Mouse (Mus musculus) lung, embryonic 16.5 days (tissue): ENCODE measurements at regions not wholly inside any gene's neighbourhood (a gene's known extent, or its start where the extent isn't known, plus 50 kb on each side); places are given as distances from the start of the nearest gene placed in this dataset.

Experiments
- ATAC-seq: fragments of 200-750 bp; cut with Nextera tagmentation; 2 replicates; pipeline ENCODE4 v1.8.0; 2017; ENCODE audit warnings: low read depth, mild to moderate bottlenecking, moderate library complexity
- H3K27ac ChIP-seq: fragments of 300-500 bp; sonication (generic); 2 replicates; pipeline ENCODE4 v1.5.1; 2014; ENCODE audit warnings: mild to moderate bottlenecking, control low read depth, low read length
- H3K27me3 ChIP-seq: fragments of 300-500 bp; sonication (generic); 2 replicates; pipeline ENCODE4 v1.6.1; 2014; ENCODE audit warnings: low read depth, low read length, mixed read lengths; ENCODE audit not compliant: control insufficient read depth, insufficient read depth
- H3K36me3 ChIP-seq: fragments of 300-500 bp; sonication (generic); 2 replicates; pipeline ENCODE4 v1.6.1; 2014; ENCODE audit warnings: low read length; ENCODE audit not compliant: control insufficient read depth, insufficient read depth
- H3K4me1 ChIP-seq: fragments of 300-500 bp; sonication (generic); replicated peaks from 2 replicates; pipeline ENCODE4 v1.6.1; 2014; ENCODE audit warnings: low read length, mixed read lengths; ENCODE audit not compliant: control insufficient read depth, insufficient read depth
- H3K4me2 ChIP-seq: fragments of 300-500 bp; sonication (generic); 2 replicates; pipeline ENCODE4 v1.6.1; 2014; ENCODE audit warnings: low read depth, low read length, control low read depth
- H3K4me3 ChIP-seq: fragments of 300-500 bp; sonication (generic); 2 replicates; pipeline ENCODE4 v1.5.1; 2014; ENCODE audit warnings: mild to moderate bottlenecking, low read length, control low read depth
- H3K9ac ChIP-seq: fragments of 300-500 bp; sonication (generic); 2 replicates; pipeline ENCODE4 v1.6.1; 2014; ENCODE audit warnings: low read length, control low read depth
- H3K9me3 ChIP-seq: fragments of 300-500 bp; sonication (generic); 2 replicates; pipeline ENCODE4 v1.6.1; 2016; ENCODE audit warnings: low read length; ENCODE audit not compliant: control insufficient read depth
- WGBS: fragments of 180-500 bp; shearing (Covaris S2); extraction: QIAGEN DNeasy Blood & Tissue Kit; methylation state at CpG from one replicate; pipeline ENCODE4 v1.1.7; 2014; 5-methylcytosine and 5-hydroxymethylcytosine counted together

GRCm38 (mm10) chr19:23085173-23085660 is 55.8 kb upstream of the Klf9 start:
- Histone ChIP-seq H3K9me3 (no peaks in the 10 kb centered on the region), H3K4me1 (no peaks in the 10 kb centered on the region), H3K27ac (no peak overlapping the region), H3K27me3 (no peaks in the 10 kb centered on the region), H3K4me3 (no peak overlapping the region), H3K4me2 (no peak overlapping the region), H3K36me3 (no peaks in the 10 kb centered on the region), H3K9ac (no peak overlapping the region)
- no peak for ATAC-seq
- WGBS, result 54% methylated on average over 7 of the region's 7 CpGs

- Histone ChIP-seq H3K4me2 (no peak overlapping the region), H3K27ac (no peak overlapping the region), H3K4me1 (no peaks in the 10 kb centered on the region), H3K4me3 (no peak overlapping the region), H3K27me3 (no peaks in the 10 kb centered on the region), H3K36me3 (no peaks in the 10 kb centered on the region), H3K9ac (no peak overlapping the region), H3K9me3 (no peaks in the 10 kb centered on the region)
- WGBS, result 84% methylated on average over 3 of the region's 3 CpGs
- no peak for ATAC-seq
Measured at GRCm38 (mm10) chr19:23087575-23087974, 53.5 kb upstream of the Klf9 start.

GRCm38 (mm10) chr19:23089081-23089480 is 51.9 kb upstream of the Klf9 start:
- Histone ChIP-seq H3K36me3 (no peaks in the 10 kb centered on the region), H3K4me1 (no peaks in the 10 kb centered on the region), H3K4me3 (no peak overlapping the region), H3K9ac (no peak overlapping the region), H3K27me3 (no peaks in the 10 kb centered on the region), H3K27ac (no peak overlapping the region), H3K9me3 (no peaks in the 10 kb centered on the region), H3K4me2 (no peak overlapping the region)
- 90% methylated on average over 1 of the region's 1 CpGs for WGBS
- no peak for ATAC-seq

- H3K9ac ChIP-seq, result no peak overlapping the region
- WGBS, result 80% methylated on average over 8 of the region's 8 CpGs
- no peaks in the 10 kb centered on the region for H3K4me1 ChIP-seq
- no peak overlapping the region for H3K4me2 ChIP-seq
- no peaks in the 10 kb centered on the region for H3K36me3 ChIP-seq
- H3K9me3 ChIP-seq, result no peaks in the 10 kb centered on the region
- ATAC-seq, result no peak
- no peak overlapping the region for H3K27ac ChIP-seq
- H3K4me3 ChIP-seq, result no peak overlapping the region
- no peaks in the 10 kb centered on the region for H3K27me3 ChIP-seq
Measured at GRCm38 (mm10) chr19:23089761-23090514, 51.1 kb upstream of the Klf9 start.
